Mouse (Mus musculus): ENCODE data around the gene B4galt2.

Gene B4galt2

DNA sequence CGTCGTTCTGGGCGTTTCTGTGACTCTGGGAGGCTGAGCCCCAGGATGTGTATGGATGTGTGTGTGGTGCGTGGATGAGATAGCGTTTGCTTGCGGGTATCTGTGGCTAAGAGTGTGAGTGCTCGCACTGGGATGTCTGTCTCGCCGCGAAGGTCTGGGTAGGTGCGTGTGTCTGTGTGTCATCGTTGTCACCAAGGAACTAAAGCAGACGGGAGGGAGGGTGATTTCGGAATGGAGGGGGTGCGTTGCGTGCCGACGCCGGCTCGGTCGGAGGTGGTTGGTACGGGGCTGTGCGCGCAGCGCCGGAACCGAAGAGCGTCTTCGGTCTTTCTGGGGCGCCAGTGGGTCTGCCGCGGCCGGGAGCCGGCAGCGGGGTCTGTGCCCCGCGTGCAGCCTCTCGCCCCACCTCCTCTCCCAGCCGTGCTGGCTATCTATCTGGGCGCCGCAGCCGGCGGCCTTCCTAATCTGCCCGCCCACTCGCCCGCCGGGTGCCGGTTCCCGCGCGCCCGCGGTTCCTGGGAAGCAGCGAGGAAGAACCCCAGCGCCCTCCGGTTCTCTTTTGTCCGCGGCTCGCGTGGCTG is 47.7 kb downstream of the B4galt2 start:
- DNase-seq (ENCODE audit: low spot score) = peak; percentile 21

DNA sequence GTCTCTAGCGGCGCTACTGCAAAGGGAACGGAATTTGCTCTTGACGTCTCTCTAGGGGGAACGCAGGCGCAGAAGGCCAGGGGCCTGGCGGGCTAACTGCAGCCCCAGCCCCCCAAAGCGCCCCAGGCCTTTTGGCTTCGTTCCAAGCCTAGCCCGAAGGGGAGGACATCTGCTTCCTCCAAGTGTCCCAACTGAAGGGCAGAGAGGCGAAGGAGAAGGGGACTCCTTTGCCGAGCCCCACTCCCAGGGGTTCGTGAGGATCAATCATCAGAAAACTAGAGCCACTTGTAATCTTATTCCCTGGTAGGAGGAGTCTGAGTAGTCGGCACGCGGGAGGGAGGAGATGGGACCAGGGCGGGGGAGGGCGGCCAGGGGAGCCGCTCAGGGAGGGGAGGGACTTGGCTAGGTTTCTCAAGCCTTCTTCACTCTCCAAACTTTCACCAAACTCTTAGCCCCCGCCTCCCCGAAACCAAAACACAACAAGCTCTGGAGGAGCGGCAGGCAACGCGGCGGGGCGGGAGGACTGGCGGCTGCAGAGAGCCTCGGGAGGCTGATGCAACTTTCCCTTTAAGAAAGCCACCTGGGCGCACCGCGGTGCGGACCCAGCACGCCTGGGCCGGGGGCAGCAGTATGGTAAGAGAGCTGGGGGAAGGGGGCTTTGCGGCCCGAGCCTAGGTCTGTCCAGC is 48.3 kb downstream of the B4galt2 start:
- peak; percentile 65 for DNase-seq (ENCODE audit: low spot score)

DNA sequence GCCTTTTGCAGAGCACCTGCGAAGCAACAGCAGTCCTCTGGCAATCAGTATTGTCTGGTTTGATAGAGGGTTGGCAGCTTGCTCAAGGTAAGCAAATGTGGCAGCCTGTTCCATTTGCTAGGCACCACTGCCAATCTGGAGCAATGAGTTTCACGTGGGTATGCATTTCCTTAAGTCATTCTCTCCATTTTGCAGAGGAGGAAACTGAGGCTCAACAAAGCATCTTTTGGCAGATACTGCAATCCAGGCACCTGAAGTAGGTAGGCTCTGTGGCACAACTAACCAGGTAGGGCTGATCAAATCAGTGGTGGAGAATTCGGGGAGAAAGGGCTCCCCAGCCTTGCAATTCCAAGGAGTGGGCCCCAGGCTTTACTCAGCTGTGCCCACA is 48.8 kb downstream of the B4galt2 start, which contains the start of gene Slc6a9:
Slc6a9 (plus strand) TSS at position 50 of the 388 bp plus-strand sequence.
- no peak for DNase-seq (ENCODE audit: low spot score)

DNA sequence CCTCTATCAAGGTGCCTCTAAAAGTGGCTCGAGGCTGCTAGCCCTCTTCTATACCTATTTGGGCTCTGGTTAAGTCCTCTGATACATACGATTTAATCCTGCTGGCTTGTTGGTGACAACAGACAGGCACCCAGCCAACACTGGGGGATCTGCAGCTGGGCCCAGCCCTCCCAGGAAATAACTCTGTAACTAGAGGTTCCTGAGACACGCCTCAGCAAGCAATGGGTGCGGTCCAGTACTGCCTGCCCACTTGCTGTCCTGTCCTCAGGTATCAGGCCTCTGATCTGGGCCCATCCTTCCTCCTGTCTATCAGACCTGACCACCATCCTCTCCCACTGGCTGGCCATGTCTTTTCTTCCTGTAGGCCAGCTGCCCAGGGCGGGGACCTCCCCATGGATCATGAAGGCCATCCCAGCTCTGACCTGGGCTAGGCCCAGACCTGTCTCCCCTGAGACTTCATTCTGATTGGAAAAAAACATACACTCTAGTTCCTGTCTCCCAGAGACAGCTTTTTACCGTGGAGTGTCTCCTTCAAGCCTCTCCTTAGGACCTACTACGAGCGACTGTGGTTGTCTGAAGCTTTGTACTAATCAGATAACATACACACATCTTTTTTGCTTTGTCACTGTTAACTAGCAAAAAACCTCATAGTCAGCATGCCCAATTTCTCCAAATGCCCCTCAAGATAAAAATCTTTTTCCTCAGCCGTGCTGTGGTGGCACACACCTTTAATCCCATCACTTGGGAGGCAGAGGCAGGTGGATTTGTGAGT is 51.2 kb downstream of the B4galt2 start:
- peak; percentile 11 for DNase-seq (ENCODE audit: low spot score)

DNA sequence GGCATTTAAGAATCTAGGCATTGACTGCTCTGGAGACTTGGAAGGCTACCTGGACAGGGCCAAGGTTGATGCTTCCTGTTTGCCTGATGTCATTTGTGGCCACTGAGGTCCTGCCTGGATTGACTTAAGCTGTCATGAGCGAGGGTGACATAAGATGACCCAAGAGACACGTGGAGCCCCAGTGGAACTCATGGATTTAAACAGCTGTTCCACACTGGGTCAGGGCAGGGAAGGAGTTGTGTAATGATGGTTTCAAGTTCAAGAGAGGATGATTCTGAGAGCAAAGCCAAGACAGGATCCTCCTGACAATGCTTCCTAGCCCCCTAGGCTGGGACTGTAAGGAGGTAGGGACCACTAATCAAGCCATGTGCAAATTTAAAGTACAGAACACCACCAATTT is 51.8 kb downstream of the B4galt2 start:
- no peak for DNase-seq (ENCODE audit: low spot score)

DNA sequence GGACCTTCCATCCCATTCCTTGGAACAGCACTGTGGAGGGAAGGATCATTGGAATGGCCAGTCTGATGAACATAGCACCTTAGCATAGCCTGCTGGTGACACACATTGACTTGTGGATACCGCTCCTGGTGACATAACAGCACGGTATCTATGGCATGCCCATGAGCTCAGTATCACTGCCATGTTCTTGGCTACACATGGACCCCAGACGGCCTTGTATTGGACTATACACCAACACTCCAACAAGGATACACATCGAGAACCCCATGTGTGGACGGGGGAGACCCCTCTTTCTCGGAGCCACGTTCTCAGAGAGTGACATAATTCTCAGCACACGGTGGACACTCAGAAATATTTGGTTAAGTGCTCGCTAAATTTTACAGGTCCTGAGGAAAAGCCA is 52.5 kb downstream of the B4galt2 start:
- DNase-seq (ENCODE audit: low spot score) = no peak

DNA sequence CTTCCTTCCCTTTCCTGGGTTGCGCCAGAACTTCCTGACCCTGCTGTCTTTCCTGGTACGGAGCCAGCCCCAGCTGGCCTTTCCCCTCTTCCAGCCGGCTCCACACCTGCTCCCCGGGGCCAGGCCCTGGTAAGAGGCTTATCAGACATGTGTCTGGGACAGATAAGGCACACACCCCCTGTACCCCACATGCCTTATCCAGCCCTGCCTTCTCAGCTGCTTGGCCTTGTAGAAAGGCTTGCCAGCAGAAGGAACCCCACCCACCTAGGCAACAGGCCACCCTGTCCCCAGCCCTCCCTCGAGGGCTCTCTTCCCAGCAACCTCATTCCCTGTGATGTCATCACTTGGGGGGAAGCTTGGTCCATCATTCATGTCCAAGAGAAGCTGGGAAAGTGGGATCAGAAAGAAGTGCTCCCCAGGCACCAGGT is 53.1 kb downstream of the B4galt2 start:
- peak; percentile 28 for DNase-seq (ENCODE audit: low spot score)

DNA sequence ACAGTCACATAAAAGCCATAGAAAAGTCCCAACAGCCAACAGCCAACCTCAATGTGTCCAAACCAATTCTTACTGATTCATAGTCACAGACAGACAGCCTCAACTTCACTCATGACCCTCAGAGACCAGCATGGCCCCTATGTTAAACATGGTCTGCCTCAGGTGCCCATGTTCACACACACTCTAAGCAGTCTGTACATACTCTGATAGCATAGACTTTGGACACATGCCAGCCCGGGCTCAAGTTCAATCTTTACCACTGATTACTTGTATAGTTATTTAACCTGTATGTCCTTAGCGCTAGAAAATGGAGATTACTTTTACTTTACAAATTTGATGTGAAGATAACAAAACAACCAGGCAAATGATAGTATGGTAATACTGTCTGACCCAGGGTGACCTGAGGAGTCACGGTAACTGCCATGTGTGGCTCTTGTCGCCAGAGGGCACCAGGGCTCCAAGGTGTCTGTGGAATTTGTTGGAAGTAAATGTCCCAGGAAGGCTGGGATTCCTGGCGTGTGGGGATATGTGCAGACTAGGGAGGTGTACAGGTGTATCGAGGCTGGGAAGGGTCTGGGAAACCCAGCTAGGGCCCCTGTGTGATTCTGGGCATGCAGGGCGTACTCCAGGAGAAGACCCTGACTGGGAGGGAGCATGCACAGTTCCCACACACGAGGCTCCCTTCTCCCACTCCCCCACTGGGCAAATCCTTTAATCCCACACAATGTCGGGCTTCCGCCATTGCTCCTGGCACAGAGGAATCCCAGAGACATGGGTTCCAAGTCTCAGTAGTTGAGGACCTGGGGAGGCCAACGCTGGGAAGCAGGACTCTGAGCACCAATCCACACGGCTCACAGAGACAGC is 53.8 kb downstream of the B4galt2 start:
- DNase-seq (ENCODE audit: low spot score) = peak; percentile 69

DNA sequence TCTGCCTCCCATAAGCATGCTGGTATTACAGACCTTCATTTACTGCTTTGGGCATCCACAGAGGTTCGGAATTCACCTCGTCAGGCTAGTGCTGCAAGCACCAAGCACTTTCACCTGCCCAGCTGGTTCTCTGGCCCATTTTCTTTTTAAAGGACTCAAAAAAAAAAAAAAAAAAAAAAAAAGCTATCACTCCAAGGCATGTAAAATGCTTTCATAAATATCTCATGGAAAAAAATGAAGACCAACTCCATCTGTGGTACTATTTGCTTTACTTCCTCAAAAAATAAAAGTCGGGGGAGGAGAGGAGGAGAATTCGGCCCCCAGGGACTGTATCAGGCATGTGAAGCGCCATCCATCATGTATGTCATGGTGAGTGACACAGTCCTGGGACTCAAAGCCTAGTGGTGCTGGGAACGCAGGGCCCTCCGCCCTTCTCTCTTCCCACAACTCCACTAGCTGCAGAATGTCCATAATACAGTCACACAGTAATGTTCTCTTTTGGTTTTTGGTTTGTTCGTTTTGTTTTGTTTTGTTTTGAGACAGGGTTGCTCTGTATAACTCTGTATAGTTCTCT is 54.6 kb downstream of the B4galt2 start:
- no peak for DNase-seq (ENCODE audit: low spot score)

Data from MN1 (cell line).